Mouse (Mus musculus) frontal cortex, adult 2 months (tissue): ENCODE measurements around the gene Pex16. TPM values are rescaled to one million over a fixed set of nuclear protein-coding genes. Genes with fewer than 3 reads are reported as not detected.
"Not testable (repeated sequence)": the region's sequence is repeated elsewhere in the genome, so short reads cannot be mapped to it uniquely, and the experiment has no call there.

Experiments used
- DNase-seq, 2 experiments: peaks; one replicate each; pipeline ENCODE4 v3.0.0; 2022; ENCODE audit warnings: low spot score in 1 of 2; ENCODE audit errors: extremely low spot score in 1 of 2
- polyA plus RNA-seq: library from polyadenylated mRNA; depleted of rRNA; stranded (reverse); fragments of >200 nt; gene quantifications from 2 replicates; pipeline ENCODE4 v1.2.3, GENCODE M21; 2012

Pex16 gene
- polyA plus RNA-seq, 1 experiment, result 46.2 TPM

DNA sequence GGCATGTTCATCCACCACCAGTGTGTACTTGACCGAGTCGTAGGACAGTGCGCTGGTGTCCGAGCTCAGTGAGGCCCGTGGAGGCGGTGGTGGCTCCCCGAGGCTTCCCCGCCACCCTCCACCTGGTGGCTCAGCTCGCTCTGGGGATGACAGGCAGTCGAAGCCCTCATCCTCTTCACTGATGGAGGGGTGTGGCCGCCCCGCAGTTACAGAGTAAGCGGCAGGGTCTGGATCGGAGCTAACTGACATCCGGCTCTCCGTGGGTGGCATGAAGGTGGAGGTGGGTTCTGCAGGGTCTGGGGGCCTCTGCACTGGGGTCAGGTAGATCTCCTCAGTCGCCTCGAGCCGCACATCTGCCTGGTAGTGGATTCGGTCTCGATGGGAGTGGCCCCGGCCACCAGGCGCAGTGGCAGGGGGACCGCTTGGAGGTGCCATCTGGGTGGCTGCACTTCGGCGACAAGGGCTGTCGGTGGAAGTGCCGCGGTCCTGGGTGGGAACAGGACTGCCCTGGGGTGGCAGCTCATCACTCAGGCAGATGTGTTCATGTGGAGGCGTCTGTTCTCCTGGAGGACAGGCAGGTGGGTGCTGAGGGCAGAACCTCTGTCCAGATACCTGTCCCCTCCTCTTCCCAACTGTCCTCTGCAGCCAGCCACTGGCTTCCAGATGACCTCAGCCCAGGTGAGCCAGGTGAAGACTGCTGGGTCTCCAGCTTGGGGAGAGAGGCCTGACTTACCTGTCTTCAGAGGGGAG lies 12.5 kb downstream of the Pex16 start:
- no peak for DNase-seq

DNA sequence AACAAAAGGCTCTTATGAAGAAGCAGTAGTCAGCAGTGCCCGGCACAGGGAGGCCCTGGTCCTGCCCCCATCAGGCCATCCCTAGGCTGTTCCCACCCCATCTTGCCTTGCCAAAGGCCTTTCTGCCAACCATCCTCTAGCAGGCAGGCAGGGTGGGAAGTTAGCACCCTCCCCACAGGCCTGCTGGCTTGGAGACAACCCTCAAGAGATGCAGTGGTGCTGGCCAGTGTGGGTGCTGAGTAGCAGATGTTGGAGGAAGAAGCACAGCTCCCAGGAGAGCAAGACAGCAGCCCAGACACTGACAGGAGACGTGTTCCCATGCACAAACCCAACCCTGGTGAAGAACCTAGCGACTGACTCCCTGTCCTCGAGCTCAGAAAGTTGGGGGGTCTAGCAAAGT lies 13.2 kb downstream of the Pex16 start:
- DNase-seq, result peak; percentile 67 to 73

DNA sequence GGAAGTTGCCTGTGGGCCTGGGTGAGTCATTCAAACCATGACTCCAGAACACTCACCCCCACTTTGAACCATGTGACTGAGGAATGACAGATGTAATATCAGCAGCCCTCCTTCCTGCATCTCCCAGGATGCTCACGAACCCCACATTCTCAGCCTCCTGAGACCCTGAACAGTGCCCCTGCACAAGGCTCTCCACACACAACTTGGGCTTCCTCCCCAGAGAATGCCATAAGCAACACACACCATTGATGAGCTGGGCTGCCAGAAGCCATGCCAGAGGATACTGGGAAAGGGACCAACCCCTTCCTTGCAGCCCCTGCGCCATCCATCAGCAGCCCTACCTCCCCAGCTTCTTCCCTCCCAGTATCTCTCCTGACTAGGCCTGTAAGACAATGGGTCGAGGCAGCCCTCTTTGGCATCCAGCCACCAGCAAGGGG lies 13.6 kb downstream of the Pex16 start:
- peak in 1 of 2 experiments; percentile 72 for DNase-seq

DNA sequence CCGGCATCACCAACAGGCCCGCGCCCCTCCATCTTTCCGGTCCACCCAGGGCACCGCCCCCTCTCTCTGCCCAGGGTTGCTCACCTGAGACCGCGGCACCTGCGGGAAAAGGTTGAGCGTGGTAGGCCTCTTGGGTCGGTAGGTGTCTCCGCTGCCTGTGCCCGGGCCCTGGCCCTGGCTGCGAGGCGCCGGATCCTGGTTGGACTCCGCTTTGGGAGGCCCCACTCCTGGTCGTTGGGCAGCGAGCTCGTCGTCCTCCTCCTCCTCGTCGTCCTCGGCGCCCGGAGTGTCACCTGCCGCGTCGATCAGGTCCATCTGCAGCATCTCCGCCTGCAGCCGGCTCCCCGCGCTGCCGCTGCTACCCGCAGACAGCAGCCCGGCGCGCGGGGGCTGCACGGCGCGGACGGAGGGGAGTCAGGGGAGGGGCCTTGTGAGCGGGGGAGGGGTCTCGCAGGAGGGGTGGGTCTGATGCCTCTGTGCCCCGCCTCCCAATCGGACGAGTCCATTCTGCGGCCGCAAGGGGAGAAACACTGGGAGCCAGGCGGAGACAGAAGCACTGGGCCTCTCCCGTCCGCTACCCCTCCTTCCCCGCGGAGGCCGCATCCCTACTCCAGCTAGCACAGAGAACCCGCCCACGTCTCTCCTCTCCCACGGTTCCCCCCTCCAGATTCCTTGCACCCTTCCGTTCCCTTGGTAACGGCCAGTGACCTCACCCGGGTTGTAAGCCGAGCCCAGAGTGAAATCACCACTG lies 14.6 kb downstream of the Pex16 start:
- peak; percentile 94 to 95 for DNase-seq

DNA sequence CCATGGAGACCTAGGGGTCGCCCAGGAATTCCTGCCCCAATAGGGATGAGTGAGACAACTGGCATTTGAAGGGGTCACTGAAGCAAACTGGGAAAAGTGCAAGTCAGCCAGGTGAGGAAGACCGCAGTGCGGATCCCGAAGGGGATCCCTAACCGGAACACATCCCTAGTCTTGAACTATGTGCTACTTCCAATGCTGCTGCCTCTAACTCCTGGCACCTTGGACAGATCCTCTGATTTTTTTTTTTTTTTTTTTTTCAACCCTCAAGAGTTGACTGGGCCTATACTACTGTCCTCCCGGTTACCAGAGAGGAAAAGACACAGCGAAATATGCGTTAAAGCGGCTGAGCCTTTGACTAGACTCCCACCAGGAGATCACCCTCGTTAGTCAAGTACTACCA lies 15.2 kb downstream of the Pex16 start:
- DNase-seq, result no peak

DNA sequence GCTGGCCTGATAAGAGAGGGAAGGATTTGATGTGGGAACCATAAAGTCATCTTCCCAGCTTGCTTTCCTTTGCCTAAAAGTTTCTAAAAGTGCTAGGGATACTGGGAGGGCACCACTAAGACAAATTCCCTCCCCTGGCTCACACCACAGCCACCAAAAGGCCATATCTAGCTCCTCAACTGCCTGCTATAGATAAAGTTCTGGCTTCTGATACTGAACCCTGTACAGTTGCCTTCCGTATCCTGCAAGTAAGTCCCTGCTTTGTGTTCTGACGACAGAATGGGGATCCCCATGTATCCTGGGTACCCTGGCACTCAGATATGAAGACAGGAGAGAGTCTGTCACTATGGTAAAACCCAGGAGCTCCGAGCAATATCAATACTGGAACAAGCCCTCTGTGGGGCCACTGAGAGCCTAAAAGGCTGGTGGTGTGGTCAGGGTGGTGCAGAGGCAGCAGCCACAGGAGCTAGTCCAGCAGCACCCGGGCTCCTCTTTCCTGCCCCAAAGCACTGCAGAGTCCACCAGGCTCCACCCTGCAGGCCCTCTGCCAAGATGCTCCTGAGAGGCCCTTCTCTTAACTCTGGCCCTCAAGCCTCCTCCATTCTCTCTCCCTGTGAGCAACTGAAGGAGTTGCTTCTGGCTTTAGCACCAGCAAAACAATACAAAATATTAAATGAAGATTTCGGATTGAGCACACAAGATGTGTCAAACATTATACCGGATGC lies 15.9 kb downstream of the Pex16 start:
- DNase-seq, result no peak

DNA sequence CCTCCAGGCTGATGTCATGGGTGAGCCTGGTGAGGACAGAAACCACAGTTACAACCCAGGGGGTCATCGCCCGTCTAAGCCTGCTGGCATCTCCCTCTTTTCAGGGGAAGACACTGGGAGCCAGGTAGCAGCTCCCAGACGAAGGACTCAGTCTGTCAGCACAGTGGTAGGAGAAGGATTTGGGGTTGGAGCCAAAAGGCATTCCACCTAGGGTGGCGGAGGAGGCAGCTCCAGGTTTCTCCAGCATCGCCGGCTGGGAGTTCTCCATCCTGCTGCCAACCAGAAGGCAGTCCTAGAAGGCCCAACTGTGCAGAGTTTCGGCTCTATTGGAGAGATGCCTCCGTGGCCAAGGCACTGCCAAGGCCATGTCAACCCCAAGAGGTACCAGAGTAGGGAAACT lies 16.6 kb downstream of the Pex16 start:
- peak; percentile 45 to 71 for DNase-seq

DNA sequence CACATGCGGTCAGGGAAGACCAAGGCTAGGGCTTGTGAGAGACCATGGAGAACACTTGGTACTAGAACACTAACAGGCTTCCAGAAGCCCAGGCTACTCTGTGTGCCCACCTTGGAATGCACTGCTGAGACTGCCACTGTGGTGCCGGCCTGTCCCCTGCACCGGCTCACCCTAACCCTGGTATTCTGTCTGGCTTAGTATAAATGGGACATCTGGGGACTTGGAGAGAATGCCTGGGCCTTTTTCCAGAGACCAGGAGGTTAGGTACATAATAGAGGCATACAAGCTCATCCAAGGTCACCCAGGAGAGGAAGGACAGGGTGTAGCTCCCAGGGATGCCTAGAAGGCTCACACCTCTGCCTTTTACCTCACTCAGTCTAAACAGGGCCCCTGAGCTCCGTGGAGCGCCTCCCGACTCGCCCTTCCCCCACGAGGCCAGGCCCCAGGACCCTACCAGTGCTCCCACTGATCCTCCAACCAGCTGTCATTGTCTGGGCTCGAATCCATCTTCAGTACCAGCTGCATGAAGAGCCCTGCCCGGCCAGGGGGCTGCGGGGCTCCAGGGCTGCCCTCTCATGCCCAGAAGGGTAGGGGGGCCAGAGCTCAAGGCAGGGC lies 17.3 kb downstream of the Pex16 start:
- DNase-seq, result no peak

DNA sequence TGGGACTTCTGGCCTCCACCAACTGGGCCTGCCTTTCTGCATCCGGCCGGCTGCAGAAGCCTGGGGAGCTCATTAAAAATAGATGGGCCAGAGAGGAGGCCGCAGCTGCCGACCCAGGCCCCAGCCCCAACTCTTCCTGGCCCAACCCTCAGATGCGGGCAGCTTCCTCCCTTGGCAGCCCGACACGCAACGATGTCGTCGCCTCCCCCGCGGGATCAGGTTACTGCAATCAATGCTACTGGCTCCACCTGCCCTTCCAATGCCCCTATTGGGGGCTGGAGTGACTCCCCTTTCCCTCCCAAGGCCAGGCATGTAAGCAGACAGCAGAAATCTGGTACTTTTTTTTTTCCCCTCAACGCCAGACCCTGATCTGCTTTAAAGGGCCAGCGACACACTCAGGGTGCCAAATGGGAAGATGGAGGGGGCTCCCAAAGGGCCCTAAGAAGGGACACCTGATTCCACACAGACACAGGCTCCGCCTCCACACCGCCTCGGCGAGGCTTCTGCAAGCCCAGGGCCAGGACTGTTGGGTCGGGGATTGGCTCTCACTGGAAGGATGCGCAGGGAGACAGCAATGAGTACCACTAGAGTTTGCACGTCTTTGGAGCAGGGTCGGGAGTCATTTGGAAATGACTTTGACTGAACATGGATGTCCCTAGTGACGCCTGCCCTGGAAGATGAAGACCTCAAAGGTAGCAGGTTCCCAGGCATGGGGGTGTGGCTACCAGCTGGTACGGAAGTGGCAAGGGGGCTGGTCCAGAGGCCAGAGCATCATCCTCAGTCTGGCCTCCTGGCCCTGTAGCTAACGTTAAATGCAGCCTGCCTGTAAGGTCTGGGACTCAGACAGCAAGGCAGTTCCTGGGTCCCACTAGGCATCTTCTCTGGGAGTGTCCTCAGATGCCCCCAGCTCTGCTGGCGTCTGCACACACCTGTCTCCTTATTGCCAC lies 18.1 kb downstream of the Pex16 start:
- no peak for DNase-seq

DNA sequence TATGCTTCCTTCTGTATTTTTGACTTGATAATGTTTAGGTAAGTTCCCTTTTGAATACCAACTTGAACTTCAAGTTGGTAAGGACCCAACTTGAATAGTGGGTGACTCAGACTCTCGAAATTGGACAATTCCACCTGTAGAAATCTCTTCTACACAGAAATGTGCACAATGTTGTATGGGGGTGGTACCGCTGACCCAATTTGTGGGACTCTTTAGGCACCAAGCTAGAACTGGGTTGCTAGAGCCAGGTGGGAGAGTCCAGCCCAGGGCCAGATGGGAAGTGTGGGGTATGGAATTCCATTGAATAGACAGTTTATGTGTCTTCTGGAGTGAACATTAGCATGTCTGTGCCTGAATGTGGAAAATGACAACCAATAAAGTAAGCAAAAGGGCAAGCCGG lies 21.1 kb downstream of the Pex16 start:
- no peak for DNase-seq

DNA sequence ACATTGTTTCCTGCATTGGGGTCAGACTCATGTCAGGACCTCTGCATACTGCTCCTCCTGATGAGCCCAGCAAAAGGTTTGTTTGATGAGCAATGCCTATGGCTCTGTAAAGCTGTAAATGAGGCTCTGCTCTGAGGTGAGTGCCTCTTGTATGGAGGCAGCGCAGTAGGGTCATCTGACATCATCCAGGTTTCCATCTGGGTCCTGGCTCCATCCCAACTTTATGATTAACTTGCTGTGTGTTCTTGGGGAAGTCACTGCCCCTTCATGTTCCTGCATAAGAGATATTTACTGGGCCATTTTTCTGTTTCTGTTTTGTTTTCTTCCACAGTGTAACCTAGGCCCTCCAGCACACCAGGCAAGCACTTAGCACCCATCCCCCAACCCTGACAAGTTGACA lies 23.0 kb downstream of the Pex16 start:
- no peak for DNase-seq

DNA sequence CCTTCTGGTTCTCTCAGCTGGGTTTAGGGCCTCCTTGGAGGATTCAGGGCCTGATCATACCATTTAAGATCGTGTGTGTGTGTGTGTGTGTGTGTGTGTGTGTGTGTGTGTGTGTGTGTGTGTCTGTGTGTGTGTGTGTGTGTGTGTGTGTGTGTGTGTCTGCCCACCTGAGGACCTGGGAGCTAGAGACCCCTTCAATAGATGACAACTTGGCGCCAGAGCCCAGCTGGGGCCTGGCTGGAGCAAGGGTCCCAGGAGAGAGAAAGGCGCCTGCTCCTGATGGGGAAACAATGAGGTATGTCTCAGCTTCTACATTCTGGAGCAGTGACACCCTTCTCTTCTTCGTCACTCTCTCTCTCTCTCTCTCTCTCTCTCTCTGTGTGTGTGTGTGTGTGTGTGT lies 25.4 kb downstream of the Pex16 start:
- not testable (repeated sequence) for DNase-seq

DNA sequence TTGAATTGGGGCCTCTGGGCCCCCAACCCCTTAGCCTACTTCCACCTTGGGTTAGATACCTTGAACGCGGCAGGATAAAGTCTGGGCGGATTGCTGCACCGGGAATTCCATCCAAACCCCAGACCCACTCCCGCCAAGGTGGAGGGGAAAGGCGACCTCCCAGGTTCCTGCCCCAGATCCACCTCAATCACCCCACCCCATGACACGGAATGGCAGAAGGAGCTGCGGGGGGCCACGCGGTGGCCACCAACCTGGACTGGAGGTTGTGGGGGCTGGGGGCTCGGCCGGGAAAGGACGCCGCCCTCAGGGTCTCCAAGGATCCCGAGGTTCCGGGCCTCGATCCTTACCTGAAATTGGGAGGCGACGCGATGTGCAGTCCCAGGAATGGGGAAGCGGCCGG lies 26.2 kb downstream of the Pex16 start:
- no peak for DNase-seq

DNA sequence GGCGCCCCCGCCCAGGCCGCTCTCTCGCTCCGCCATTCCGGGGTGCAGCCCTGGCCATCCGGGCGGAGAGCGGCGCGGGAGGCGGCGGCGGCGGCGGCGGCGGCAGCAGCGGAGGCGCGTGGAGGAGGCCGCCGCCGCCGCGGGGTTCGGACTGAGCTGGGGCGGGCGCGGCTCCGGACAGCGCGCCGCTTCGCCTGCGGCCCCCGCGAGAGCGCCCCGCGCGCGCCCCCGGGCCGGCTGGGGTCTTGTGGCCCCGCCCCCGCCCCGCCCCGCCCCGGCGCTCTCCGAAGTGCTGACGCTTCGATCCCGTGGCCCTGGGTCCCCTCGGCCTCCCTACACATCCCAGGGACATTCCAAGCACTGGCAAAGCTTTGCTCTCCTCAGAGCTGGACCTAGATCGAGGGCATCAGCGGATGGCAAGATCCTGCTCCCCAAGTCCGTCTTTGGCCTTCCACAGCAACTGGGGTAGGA lies 26.6 kb downstream of the Pex16 start, which contains the start of gene Mapk8ip1:
Mapk8ip1 (minus strand) TSS at position 173 of the 471 bp plus-strand sequence.
- DNase-seq, result no peak

DNA sequence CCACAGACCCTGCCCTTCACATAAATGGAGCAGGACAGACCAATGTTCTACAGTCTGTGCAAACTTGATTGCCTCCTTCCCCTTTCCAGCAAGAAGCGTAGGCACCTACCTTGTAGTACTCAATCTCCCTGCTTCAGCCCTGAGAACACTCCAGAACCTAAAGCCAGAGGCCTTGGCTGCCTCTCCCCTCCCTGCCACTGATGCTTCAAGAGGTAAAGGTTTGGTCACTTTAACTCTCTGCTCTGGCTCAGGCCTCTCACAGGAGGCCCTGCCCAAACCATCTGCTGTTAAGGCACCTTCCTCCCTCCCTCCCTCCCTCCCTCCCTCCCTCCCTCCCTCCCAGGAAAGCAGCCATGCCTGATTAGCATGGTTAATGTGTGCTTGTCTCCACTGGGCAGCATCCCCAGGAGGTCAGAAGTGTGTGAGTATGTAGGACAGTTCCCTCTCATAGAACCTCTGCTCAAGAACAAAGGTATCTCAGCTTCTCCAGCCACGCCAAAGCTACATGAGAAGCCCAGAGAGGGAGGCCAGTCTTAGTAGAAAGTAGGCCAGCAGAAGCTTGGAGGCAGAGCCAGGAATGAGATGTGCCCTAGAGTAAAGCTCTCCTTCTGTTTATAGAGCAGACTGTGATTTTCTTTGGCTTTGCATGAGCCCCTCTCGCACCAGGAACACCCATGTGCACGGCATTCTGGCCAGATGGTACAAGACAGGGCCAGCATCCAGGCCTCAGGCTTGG lies 28.3 kb downstream of the Pex16 start:
- no peak for DNase-seq

DNA sequence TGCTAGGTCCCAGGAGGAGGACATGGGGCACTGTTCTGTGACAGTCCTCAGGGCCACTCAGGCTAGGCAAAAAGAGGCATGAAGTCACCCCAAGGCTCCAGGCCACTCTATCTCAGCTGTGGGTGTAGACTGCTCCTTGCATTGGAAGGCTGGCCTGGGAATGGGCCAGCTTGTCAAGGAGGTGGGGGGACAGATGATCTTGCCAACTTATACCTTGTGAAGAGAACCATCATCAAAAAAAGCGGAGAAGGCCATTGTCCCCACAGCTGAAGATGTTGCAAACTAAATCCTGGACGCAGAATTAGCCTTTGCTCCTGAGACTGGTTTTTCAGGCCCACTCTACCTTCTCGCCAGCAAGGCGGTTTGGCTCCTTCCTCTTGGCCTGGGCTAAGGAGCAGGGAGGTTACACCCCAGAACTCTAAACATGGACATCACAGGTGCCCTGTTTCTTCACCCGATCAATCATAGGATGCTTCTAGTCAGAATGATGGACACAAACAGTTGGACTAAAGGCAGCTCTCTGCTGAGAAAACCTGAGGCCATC lies 29.4 kb downstream of the Pex16 start:
- no peak for DNase-seq

DNA sequence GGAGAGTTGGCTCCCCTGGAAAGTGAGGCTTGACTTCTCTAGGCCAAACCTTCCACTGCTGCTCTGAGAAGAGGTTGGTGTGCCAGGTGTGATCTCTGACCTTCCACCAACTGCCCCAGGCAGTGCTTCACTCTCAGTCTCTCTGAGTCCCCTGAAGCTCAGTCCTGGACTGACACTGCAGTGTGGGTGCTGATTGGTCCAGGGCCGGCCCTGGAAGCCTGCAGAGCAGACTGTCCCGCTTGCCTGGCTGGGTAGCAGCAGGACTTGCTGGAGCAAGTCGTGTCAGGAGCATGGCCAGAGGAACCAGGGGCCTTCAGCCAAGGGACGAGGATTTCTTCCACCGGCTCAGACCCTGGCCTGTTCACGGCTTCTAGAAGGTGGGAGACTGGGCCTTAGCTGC lies 30.3 kb downstream of the Pex16 start:
- DNase-seq, result no peak

DNA sequence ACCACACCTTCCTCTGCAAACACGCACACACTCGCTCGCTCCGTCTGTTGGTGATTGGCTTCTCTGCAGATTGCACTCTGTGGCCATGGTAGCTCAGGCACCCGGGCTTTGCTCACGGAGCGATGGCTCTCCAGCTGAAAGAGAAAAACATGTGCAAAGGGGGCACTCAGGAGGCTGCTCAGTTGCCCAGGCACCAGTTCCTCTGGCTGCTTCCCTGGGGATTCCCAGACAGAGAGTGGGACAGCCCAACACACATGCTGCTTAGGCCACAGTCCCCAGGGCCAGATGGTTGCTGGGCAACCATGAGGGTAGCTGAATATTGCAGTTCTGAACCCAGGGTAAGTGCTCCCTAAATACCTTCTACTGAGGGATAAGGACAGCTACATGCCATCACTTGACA lies 31.2 kb downstream of the Pex16 start:
- no peak for DNase-seq
